Mouse (Mus musculus): ENCODE measurements at regions not wholly inside any gene's neighbourhood (a gene's known extent, or its start where the extent isn't known, plus 50 kb on each side); places are given as distances from the start of the nearest gene placed in this dataset.

DNA sequence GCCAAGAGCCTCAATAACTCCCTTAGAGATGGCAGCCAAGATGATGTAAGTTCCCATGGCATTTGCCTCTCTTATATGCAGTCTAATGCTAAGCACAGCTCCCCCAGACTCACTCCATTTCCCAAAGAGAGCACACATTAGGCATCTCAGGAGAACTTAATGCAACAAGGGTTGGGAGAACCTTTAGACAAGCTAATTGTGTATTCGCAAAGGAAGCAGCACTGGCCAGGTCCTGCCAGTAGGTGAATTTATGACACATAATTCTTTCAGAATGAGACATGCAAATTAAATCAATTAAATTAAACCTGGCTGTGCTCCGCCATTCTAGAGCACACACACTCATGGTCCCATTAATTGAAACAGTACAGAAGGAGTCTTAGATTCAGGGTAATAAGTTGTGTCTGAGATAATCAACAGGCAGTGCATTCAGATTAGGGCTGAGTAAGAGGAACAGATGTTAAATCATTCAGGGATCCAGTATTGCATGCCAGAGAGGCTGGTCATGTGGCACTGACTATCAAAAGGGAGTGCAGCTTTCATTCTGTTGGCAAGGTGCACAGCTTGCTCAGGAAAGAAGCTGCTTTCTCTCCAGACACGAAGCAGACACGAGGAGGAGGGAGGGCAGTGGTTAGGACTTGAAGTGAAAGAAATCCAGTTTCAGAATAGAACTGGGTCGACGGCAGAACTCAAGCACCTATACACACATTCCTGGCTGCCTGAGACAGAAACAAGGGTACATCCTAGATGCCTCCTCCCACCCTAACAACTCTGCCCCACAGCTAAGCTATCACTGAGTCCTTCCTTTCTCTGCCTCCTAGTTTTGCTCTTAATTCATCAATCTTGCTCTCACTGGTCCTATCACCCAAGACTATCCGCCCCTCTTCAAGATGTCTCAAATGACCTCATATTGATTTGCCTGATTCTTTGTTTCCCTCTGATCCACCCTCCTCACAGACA lies 630.7 kb upstream of the Adamts9 start:
- no peaks in the 10 kb centered on the region for H3K9me3 ChIP-seq (ENCODE audit: low read length)
- H3K36me3 ChIP-seq (ENCODE audit: insufficient read depth, low read length): no peaks in the 10 kb centered on the region
- H3K4me3 ChIP-seq (replicated peaks; ENCODE audit: low read length): no peak overlapping the region
- no peaks in the 10 kb centered on the region for H3K4me1 ChIP-seq (replicated peaks; ENCODE audit: low read depth, low read length)
- TF ChIP-seq POU5F1 (IDR thresholded peaks at IDR 0.05; ENCODE audit: borderline replicate concordance, low read length): no peak
- TF ChIP-seq CTCF (conservative IDR thresholded peaks at IDR 0.05; ENCODE audit: low read length): no peak
- TF ChIP-seq NANOG (IDR thresholded peaks at IDR 0.05; ENCODE audit: borderline replicate concordance, low read length): no peak
- H3K27me3 ChIP-seq (ENCODE audit: insufficient read depth, low read length): no peaks in the 10 kb centered on the region; the same call in 1 of the 2 replicates

DNA sequence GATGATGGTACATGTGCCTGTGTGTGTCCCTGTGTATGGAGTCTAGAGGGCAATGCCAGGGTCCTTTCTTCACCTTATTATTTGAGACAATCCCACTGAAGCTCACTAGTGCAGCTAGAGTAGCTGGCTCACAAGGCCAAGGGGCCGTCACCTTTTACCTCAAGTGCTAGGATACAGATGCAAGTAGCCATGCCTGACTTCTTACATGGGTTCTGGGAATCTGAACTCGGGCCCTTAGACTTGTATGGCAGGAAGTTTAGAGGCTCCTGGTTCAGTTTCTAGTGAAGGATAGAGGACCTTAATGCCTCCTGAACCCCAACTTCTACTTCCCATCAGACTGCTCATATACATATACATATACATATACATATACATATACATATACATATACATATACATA lies 626.6 kb upstream of the Adamts9 start:
- H3K9me3 ChIP-seq (ENCODE audit: low read length): no peaks in the 10 kb centered on the region
- H3K4me3 ChIP-seq (replicated peaks; ENCODE audit: low read length): no peak overlapping the region
- H3K4me1 ChIP-seq (replicated peaks; ENCODE audit: low read depth, low read length): no peaks in the 10 kb centered on the region
- TF ChIP-seq CTCF (conservative IDR thresholded peaks at IDR 0.05; ENCODE audit: low read length) (no peak), NANOG (IDR thresholded peaks at IDR 0.05; ENCODE audit: borderline replicate concordance, low read length) (no peak), POU5F1 (IDR thresholded peaks at IDR 0.05; ENCODE audit: borderline replicate concordance, low read length) (no peak)
- no peaks in the 10 kb centered on the region for H3K36me3 ChIP-seq (ENCODE audit: insufficient read depth, low read length)
- no peaks in the 10 kb centered on the region; the same call in 1 of the 2 replicates for H3K27me3 ChIP-seq (ENCODE audit: insufficient read depth, low read length)

DNA sequence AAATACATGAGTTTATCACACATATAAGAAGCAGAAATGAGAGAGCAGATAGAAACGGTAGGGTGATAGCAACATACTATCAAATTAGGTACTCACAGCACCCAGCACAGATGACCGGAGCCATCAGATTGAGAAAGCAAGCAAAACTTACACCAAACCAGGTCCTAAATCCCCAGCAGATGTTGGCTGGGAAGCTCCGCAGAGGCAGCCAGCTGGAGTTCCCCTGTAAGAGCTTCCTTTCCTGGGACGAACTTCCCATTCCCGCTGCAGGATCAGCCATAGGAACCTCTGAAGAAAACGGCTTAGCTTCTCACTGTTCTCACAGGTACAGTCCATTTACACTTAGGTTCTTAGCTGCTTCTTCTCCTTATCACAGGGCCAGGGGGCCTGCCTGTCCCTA lies 625.9 kb upstream of the Adamts9 start:
- Histone ChIP-seq H3K36me3 (ENCODE audit: insufficient read depth, low read length) (no peaks in the 10 kb centered on the region), H3K27me3 (ENCODE audit: insufficient read depth, low read length) (no peaks in the 10 kb centered on the region; the same call in 1 of the 2 replicates), H3K4me1 (replicated peaks; ENCODE audit: low read depth, low read length) (no peaks in the 10 kb centered on the region), H3K9me3 (ENCODE audit: low read length) (no peaks in the 10 kb centered on the region), H3K4me3 (replicated peaks; ENCODE audit: low read length) (no peak overlapping the region)
- TF ChIP-seq CTCF (conservative IDR thresholded peaks at IDR 0.05; ENCODE audit: low read length): no peak
- no peak for TF ChIP-seq POU5F1 (IDR thresholded peaks at IDR 0.05; ENCODE audit: borderline replicate concordance, low read length)
- no peak for TF ChIP-seq NANOG (IDR thresholded peaks at IDR 0.05; ENCODE audit: borderline replicate concordance, low read length)

DNA sequence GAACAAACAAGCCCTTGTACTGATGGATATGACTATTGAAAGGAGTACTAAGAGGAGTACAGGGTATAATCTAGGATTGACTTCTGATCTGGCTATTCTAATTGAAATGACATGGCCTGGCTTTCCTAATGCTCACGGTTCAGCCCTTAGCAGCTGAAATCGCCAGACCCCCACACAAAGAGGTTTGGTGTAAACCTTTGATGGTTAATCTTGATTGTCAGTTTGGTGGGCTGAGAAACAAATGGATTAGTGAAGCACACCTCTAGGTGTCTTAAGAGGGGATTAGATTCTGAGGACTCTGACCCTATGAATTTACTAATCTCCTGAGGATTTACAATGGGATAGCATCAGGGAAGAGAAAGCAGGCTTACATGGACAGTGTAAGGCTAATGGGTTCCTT lies 623.4 kb upstream of the Adamts9 start:
- H3K27me3 ChIP-seq (ENCODE audit: insufficient read depth, low read length): no peaks in the 10 kb centered on the region
- H3K4me1 ChIP-seq (replicated peaks; ENCODE audit: low read depth, low read length): no peaks in the 10 kb centered on the region
- no peak overlapping the region for H3K4me3 ChIP-seq (replicated peaks; ENCODE audit: low read length)
- no peaks in the 10 kb centered on the region for H3K9me3 ChIP-seq (ENCODE audit: low read length)
- no peaks in the 10 kb centered on the region for H3K36me3 ChIP-seq (ENCODE audit: insufficient read depth, low read length)
- TF ChIP-seq NANOG (IDR thresholded peaks at IDR 0.05; ENCODE audit: borderline replicate concordance, low read length): no peak
- TF ChIP-seq CTCF (conservative IDR thresholded peaks at IDR 0.05; ENCODE audit: low read length): no peak
- no peak for TF ChIP-seq POU5F1 (IDR thresholded peaks at IDR 0.05; ENCODE audit: borderline replicate concordance, low read length)

DNA sequence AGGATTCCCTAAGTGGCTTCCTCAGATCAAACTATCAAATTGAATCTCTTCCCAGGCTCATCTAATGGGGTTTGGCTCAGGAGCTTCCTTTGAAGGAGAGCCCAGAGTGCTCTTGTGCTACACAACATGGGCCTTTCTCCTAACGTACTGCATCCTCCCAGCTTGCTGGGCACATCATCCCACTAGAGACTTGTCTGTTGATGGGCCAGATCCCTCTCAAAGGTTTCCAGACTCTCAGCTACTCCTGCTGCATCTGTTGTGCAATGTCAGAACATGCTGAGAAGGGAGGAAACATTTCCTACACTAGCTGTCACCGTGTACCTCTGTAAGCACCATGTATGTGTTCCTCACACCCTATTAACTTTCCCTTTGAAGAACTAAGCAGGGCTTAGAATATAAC lies 605.0 kb upstream of the Adamts9 start:
- no peak for TF ChIP-seq CTCF (conservative IDR thresholded peaks at IDR 0.05; ENCODE audit: low read length)
- no peak for TF ChIP-seq NANOG (IDR thresholded peaks at IDR 0.05; ENCODE audit: borderline replicate concordance, low read length)
- TF ChIP-seq POU5F1 (IDR thresholded peaks at IDR 0.05; ENCODE audit: borderline replicate concordance, low read length): no peak
- Histone ChIP-seq H3K36me3 (ENCODE audit: insufficient read depth, low read length) (no peaks in the 10 kb centered on the region), H3K27me3 (ENCODE audit: insufficient read depth, low read length) (no peaks in the 10 kb centered on the region), H3K4me1 (replicated peaks; ENCODE audit: low read depth, low read length) (peaks cover 8% of the 10 kb centered on the region), H3K9me3 (ENCODE audit: low read length) (no peaks in the 10 kb centered on the region), H3K4me3 (replicated peaks; ENCODE audit: low read length) (no peak overlapping the region)

DNA sequence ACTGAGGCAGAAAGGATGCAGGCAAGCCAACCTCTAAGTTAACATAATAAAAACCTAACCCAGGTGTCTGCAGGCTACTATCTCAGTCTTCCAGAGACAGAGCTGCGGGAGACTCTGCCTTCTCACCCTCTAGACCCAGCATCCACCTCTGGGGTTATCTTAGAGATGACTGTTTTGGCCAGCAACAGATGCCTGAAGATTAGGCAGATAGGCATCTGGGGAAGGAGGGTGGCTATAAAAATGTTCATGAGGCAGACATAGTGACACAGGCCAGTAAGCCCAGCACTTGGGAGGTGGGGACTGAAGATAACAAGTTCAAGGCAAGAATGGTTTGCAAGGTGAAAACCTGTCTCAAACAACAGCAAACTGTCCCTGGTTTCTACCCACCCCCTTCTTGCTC lies 601.0 kb upstream of the Adamts9 start:
- peaks cover 8% of the 10 kb centered on the region for H3K4me1 ChIP-seq (replicated peaks; ENCODE audit: low read depth, low read length)
- no peak overlapping the region for H3K4me3 ChIP-seq (replicated peaks; ENCODE audit: low read length)
- TF ChIP-seq POU5F1 (IDR thresholded peaks at IDR 0.05; ENCODE audit: borderline replicate concordance, low read length) (no peak), CTCF (conservative IDR thresholded peaks at IDR 0.05; ENCODE audit: low read length) (no peak), NANOG (IDR thresholded peaks at IDR 0.05; ENCODE audit: borderline replicate concordance, low read length) (no peak)
- no peaks in the 10 kb centered on the region for H3K9me3 ChIP-seq (ENCODE audit: low read length)
- H3K27me3 ChIP-seq (ENCODE audit: insufficient read depth, low read length): no peaks in the 10 kb centered on the region
- no peaks in the 10 kb centered on the region for H3K36me3 ChIP-seq (ENCODE audit: insufficient read depth, low read length)

DNA sequence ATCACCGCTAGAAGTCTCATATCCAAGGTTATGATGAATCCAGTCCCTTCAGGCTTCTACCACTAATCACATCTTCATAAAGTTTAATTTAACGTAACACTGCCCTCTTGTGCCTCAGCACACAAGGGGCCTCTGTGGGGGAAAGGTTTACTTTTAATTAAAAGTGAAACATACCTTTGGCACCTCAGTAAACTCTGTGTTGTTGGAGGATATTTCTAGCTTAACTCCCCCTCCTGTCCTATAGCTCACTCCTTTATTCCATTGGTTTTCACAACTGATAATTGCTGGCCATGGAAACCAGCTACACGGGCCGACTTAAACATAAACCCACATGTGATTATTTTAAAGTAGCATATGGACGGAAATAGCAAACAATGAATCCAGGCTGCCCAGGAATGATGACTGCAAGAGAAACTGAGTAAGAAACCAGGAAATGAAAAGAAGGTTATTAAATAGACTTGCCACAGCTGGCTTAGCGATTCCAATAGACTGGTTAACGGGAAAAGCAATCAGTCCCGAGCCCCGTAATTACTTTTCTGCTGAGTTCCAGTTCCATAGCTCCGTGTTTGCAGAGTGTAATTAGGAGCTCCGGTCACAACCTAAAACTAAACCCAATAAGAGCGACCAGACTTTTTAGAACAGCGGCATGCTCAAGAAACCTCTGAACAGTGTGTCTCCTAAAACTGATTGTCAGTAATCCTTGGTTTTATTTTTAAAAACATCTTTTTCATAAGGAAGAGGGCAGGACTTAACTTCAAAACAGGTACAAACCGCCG lies 600.2 kb upstream of the Adamts9 start:
- Histone ChIP-seq H3K4me3 (replicated peaks; ENCODE audit: low read length) (no peak overlapping the region), H3K4me1 (replicated peaks; ENCODE audit: low read depth, low read length) (peaks cover 8% of the 10 kb centered on the region), H3K9me3 (ENCODE audit: low read length) (no peaks in the 10 kb centered on the region), H3K36me3 (ENCODE audit: insufficient read depth, low read length) (no peaks in the 10 kb centered on the region), H3K27me3 (ENCODE audit: insufficient read depth, low read length) (no peaks in the 10 kb centered on the region)
- TF ChIP-seq NANOG (IDR thresholded peaks at IDR 0.05; ENCODE audit: borderline replicate concordance, low read length) (no peak), CTCF (conservative IDR thresholded peaks at IDR 0.05; ENCODE audit: low read length) (no peak), POU5F1 (IDR thresholded peaks at IDR 0.05; ENCODE audit: borderline replicate concordance, low read length) (no peak)

DNA sequence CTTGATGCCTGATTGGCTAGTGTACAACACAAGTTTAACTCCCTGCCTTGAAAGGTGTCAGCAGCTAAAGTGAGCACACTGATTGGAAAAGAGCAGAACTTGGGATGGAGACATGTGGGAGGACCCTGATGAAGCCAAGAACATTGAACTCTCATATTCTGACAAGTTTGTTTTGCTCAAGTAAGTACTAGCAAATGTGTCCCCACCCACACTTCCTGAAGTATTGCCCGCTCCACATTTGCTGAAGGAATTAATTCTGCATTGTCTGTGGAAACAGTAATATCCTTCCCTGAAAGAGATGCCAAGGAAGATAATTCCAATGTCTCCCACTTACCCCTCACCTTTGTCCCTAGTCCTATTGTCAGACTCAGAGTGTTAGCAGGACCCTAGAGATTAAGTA lies 596.3 kb upstream of the Adamts9 start:
- Histone ChIP-seq H3K27me3 (ENCODE audit: insufficient read depth, low read length) (0 out of 2 replicates have a peak, but pooled peaks cover 5% of the 10 kb centered on the region), H3K4me3 (replicated peaks; ENCODE audit: low read length) (no peak overlapping the region), H3K4me1 (replicated peaks; ENCODE audit: low read depth, low read length) (peaks cover 7% of the 10 kb centered on the region), H3K9me3 (ENCODE audit: low read length) (no peaks in the 10 kb centered on the region), H3K36me3 (ENCODE audit: insufficient read depth, low read length) (no peaks in the 10 kb centered on the region)
- TF ChIP-seq POU5F1 (IDR thresholded peaks at IDR 0.05; ENCODE audit: borderline replicate concordance, low read length) (no peak), CTCF (conservative IDR thresholded peaks at IDR 0.05; ENCODE audit: low read length) (no peak)
